31 mouse cellular contexts compared by ENCODE assay signal in genomic region chr5:100360296-100360695, GRCm38 (mm10).
"Had no signal": no experiment of that assay in that cellular context is flagged by ENCODE, and none has a peak within 500 bp of the region (broad histone marks: within the 10 kb centered on the region; RNA-seq: fewer than 3 reads in every experiment).

No protein-coding gene starts in this region.

- H3K4me3 ChIP-seq: limb, embryonic 10.5 days; limb, embryonic 12.5 days; limb, embryonic 13.5 days; limb, embryonic 15.5 days; liver, embryonic 12.5 days; liver, embryonic 13.5 days; liver, embryonic 15.5 days; lung, embryonic 15.5 days; megakaryocyte, embryonic 14.5 days; midbrain, embryonic 10.5 days; midbrain, embryonic 12.5 days; midbrain, embryonic 13.5 days; midbrain, embryonic 15.5 days; myocyte had no signal

- DNase-seq: left cerebral cortex, postnatal 4 days; liver; liver, embryonic 13.5 days; liver, postnatal 0 days; lung, adult 18-20 months; lung, adult 2 months; lung, embryonic 14.5 days; lung, postnatal 10 days; lung, postnatal 14 days; lung, postnatal 36 days; lung, postnatal 4 days; midbrain, embryonic 14.5 days had no signal

- H3K27me3 ChIP-seq: limb, embryonic 12.5 days; limb, embryonic 13.5 days; limb, embryonic 15.5 days; liver, embryonic 12.5 days; liver, embryonic 15.5 days; lung, embryonic 15.5 days; midbrain, embryonic 12.5 days; midbrain, embryonic 13.5 days; midbrain, embryonic 15.5 days had no signal

- ATAC-seq: liver, embryonic 12.5 days; liver, postnatal 0 days; lung, postnatal 0 days; midbrain, embryonic 13.5 days; midbrain, embryonic 15.5 days; midbrain, embryonic 16.5 days had no signal

- H3K27ac ChIP-seq: limb, embryonic 10.5 days; limb, embryonic 12.5 days; limb, embryonic 13.5 days; limb, embryonic 15.5 days; liver, embryonic 12.5 days; liver, embryonic 13.5 days; liver, embryonic 14.5 days; liver, embryonic 15.5 days; lung, embryonic 15.5 days; macrophage; midbrain, embryonic 10.5 days; midbrain, embryonic 12.5 days; midbrain, embryonic 13.5 days; midbrain, embryonic 15.5 days had no signal

- H3K9ac ChIP-seq: limb, embryonic 12.5 days; limb, embryonic 13.5 days; limb, embryonic 15.5 days; liver, embryonic 12.5 days; liver, embryonic 13.5 days; liver, embryonic 14.5 days; liver, embryonic 15.5 days; liver, postnatal 0 days; lung, embryonic 14.5 days; lung, embryonic 15.5 days; midbrain, embryonic 12.5 days; midbrain, embryonic 13.5 days; midbrain, embryonic 15.5 days had no signal

- H3K4me1 ChIP-seq: lung, embryonic 15.5 days had no signal

- H3K4me2 ChIP-seq: limb, embryonic 12.5 days; limb, embryonic 13.5 days; limb, embryonic 15.5 days; liver, embryonic 11.5 days; liver, embryonic 12.5 days; liver, embryonic 13.5 days; liver, embryonic 15.5 days; lung, embryonic 14.5 days; lung, embryonic 15.5 days; midbrain, embryonic 11.5 days; midbrain, embryonic 12.5 days; midbrain, embryonic 13.5 days; midbrain, embryonic 15.5 days had no signal

- H3K9me3 ChIP-seq: limb, embryonic 10.5 days; limb, embryonic 12.5 days; limb, embryonic 13.5 days; limb, embryonic 15.5 days; liver, embryonic 12.5 days; liver, embryonic 13.5 days; liver, embryonic 15.5 days; lung, embryonic 15.5 days; megakaryocyte, embryonic 14.5 days; midbrain, embryonic 10.5 days; midbrain, embryonic 12.5 days; midbrain, embryonic 13.5 days; midbrain, embryonic 15.5 days had no signal
